Mouse (Mus musculus) liver, adult 2 months (tissue): Measurements from ENCODE around the gene Tln2. TPM values are rescaled to one million over a fixed set of nuclear protein-coding genes. Genes with fewer than 3 reads are reported as not detected.

Experiments used
- DNase-seq: peaks from one replicate; pipeline ENCODE4 v3.0.0-alpha.2; 2011; ENCODE audit warnings: low read depth, low spot score; ENCODE audit errors: extremely low read depth
- H3K27ac ChIP-seq: fragments of 200-500 bp; replicated peaks from 2 replicates; pipeline ENCODE4 v1.5.1; 2012; ENCODE audit warnings: low read depth, mild to moderate bottlenecking, control low read depth, inconsistent platforms, low read length; ENCODE audit not compliant: insufficient read depth
- H3K27me3 ChIP-seq: fragments of 200-500 bp; 2 replicates; pipeline ENCODE4 v1.6.1; 2012; ENCODE audit warnings: mild to moderate bottlenecking, moderate library complexity, low read length, inconsistent platforms; ENCODE audit not compliant: control insufficient read depth, insufficient read depth
- H3K36me3 ChIP-seq: fragments of 200-500 bp; 2 replicates; pipeline ENCODE4 v1.6.1; 2012; ENCODE audit warnings: low read length, inconsistent platforms; ENCODE audit not compliant: control insufficient read depth, insufficient read depth
- H3K4me1 ChIP-seq: fragments of 200-500 bp; 2 replicates; pipeline ENCODE4 v1.6.1; 2011; ENCODE audit warnings: low read length; ENCODE audit not compliant: control insufficient read depth, insufficient read depth
- H3K4me3 ChIP-seq: fragments of 200-500 bp; 2 replicates; pipeline ENCODE4 v1.5.1; 2011; ENCODE audit warnings: low read depth, mild to moderate bottlenecking, control low read depth, low read length, moderate library complexity; ENCODE audit not compliant: insufficient read depth
- H3K79me2 ChIP-seq: fragments of 200-500 bp; 2 replicates; pipeline ENCODE4 v1.6.1; 2012; ENCODE audit warnings: inconsistent platforms, mild to moderate bottlenecking, low read length, moderate library complexity; ENCODE audit not compliant: control insufficient read depth, insufficient read depth
- H3K9ac ChIP-seq: fragments of 200-500 bp; 2 replicates; pipeline ENCODE4 v1.6.1; 2012; ENCODE audit warnings: low read depth, mild to moderate bottlenecking, control low read depth, inconsistent platforms, low read length
- CTCF ChIP-seq: fragments of 200-500 bp; IDR thresholded peaks from 2 replicates; pipeline ENCODE4 v1.5.1; 2011; ENCODE audit warnings: low read depth, low read length, control low read depth
- POLR2A ChIP-seq: fragments of 200-500 bp; IDR thresholded peaks from 2 replicates; pipeline ENCODE4 v1.6.1; 2011; ENCODE audit warnings: low read length, control low read depth; ENCODE audit not compliant: insufficient read depth; ENCODE audit errors: extremely low read depth
- WGBS: fragments of 180-500 bp; shearing (Covaris S2); methylation state at CpG from one replicate; pipeline ENCODE4 v1.1.7; 2018; 5-methylcytosine and 5-hydroxymethylcytosine counted together
- polyA plus RNA-seq: library from polyadenylated mRNA; depleted of rRNA; stranded (reverse); fragments of >200 nt; gene quantifications from 2 replicates; pipeline ENCODE4 v1.2.3, GENCODE M21; 2012
- total RNA-seq: library from RNA; depleted of rRNA; stranded (reverse); fragments of >200 nt; gene quantifications from 2 replicates; pipeline ENCODE4 v1.2.3, GENCODE M21; 2014

Tln2 gene
- total and polyA plus RNA-seq, 2 experiments = 1.9 to 4.6 TPM

DNA sequence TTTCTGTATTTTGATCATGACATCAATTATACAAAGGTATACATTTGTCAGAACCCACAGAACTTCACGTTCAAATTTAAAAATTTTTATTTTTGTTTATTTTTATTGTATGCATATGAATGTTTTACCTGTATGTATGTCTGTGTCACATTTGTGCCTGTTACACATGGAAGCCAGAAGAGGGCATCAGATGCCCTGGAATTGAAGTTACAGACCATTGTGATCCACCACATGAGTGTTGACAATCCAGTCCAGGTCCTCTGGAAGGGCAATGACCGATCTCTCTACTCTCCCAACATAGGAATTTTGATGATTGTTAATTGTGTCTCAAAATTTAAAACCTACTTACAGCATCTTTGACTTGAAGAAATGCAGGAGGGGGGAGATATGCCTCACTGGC is 374.9 kb downstream of the Tln2 start:
- Histone ChIP-seq H3K36me3 (no peaks in the 10 kb centered on the region), H3K4me3 (no peak overlapping the region), H3K4me1 (no peaks in the 10 kb centered on the region), H3K9ac (no peak overlapping the region), H3K27me3 (no peaks in the 10 kb centered on the region), H3K27ac (no peak overlapping the region), H3K79me2 (no peaks in the 10 kb centered on the region)
- no peak for DNase-seq
- 0 out of 2 replicates have a peak, but pooled peaks have one; percentile 15 for TF ChIP-seq CTCF
- no peak for TF ChIP-seq POLR2A
- WGBS = 77% methylated on average over 2 of the region's 2 CpGs

DNA sequence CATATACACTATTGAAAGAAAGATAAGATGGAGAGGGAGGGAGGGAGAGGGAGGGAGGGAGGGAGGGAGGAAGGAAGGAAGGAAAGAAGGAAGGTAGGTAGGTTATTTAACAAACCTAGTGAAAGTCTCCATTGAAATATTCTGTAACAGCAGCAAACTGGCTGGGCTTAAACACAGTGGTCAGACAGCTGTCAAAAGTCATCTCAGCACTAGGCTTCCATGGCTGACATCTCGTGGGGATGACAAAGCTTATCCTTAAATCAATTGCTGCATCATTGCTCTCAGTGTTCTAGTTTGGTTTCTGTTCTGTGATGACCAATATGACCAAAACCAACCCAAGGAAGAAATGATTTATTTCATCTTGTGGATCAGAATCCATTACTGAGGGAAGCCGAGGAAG is 376.0 kb downstream of the Tln2 start:
- Histone ChIP-seq H3K27ac (no peak overlapping the region), H3K4me1 (no peaks in the 10 kb centered on the region), H3K9ac (no peak overlapping the region), H3K4me3 (no peak overlapping the region), H3K79me2 (no peaks in the 10 kb centered on the region), H3K36me3 (no peaks in the 10 kb centered on the region), H3K27me3 (no peaks in the 10 kb centered on the region)
- TF ChIP-seq CTCF = no peak
- TF ChIP-seq POLR2A = no peak
- 84% methylated on average over 2 of the region's 2 CpGs for WGBS
- DNase-seq = no peak

DNA sequence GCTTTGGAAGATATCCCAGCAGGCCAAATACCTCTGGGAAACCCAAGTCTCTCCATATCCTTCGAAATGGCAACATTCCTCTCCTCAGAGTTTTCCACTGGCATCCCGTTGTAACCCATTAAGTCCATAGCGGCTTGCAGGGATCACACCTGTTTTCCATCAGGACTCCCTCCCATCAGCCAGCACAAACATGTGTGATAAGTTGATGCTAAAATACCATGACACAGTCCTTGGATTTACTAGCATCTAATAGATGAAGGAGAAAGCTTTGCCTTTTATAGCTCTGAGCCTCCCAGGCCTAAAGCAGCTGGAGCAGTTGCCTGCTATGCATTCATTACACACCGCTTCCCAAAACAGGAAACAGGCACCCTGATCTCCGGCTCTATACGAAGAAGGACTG is 377.5 kb downstream of the Tln2 start:
- Histone ChIP-seq H3K27me3 (no peaks in the 10 kb centered on the region), H3K36me3 (no peaks in the 10 kb centered on the region), H3K9ac (no peak overlapping the region), H3K4me3 (no peak overlapping the region), H3K79me2 (no peaks in the 10 kb centered on the region), H3K4me1 (no peaks in the 10 kb centered on the region), H3K27ac (no peak overlapping the region)
- 79% methylated on average over 6 of the region's 6 CpGs for WGBS
- no peak for TF ChIP-seq CTCF
- TF ChIP-seq POLR2A = no peak
- DNase-seq = no peak

DNA sequence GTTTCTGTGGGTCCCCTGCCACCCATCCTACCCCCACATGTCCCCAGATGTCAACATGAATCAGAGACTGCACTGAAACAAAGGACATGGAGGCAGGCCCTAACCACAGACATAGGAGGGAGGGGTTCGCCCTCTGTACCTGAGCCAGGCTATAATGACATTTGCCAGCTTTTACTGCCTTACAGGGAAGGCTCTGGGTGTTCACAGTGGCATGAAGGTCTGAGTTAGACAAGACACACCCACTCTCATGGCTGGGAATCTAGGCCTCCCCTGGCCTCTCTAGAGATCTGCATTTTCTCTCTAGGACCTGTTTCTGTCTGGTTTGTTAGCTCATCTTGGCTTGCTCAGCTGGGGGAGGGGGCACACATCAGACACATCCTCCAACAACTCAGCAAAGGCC is 380.8 kb downstream of the Tln2 start:
- H3K79me2 ChIP-seq = no peaks in the 10 kb centered on the region
- WGBS = 94% methylated on average over 1 of the region's 1 CpGs
- TF ChIP-seq CTCF (no peak), POLR2A (no peak)
- H3K9ac ChIP-seq = no peak overlapping the region
- no peak overlapping the region for H3K27ac ChIP-seq
- H3K4me1 ChIP-seq = no peaks in the 10 kb centered on the region
- no peaks in the 10 kb centered on the region for H3K36me3 ChIP-seq
- H3K4me3 ChIP-seq = no peak overlapping the region
- DNase-seq = no peak
- no peaks in the 10 kb centered on the region for H3K27me3 ChIP-seq

DNA sequence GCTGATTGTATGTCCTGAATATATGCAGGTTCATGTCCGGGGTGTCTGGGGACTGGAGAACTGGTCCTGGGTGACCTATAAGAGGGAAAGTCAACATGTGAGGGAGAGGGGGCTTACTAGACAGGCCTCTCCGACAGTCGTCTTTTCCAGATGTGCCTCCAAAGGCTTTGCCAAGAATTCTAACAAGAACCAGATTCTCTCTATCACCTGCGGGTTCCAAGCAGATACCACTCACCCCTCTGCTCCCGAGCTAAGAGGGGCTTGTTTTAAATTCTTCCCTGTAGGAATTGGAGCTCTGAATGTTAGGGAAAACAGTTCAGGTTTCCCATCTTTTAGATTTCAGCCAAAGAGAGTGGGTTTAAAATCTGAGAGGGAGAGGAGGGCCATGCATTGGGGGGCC is 381.3 kb downstream of the Tln2 start:
- H3K27ac ChIP-seq = no peak overlapping the region
- no peak for DNase-seq
- H3K27me3 ChIP-seq = no peaks in the 10 kb centered on the region
- no peaks in the 10 kb centered on the region for H3K79me2 ChIP-seq
- H3K36me3 ChIP-seq = no peaks in the 10 kb centered on the region
- no peak overlapping the region for H3K4me3 ChIP-seq
- TF ChIP-seq CTCF = no peak
- TF ChIP-seq POLR2A = no peak
- H3K9ac ChIP-seq = no peak overlapping the region
- WGBS = 86% methylated on average over 5 of the region's 5 CpGs
- no peaks in the 10 kb centered on the region for H3K4me1 ChIP-seq

DNA sequence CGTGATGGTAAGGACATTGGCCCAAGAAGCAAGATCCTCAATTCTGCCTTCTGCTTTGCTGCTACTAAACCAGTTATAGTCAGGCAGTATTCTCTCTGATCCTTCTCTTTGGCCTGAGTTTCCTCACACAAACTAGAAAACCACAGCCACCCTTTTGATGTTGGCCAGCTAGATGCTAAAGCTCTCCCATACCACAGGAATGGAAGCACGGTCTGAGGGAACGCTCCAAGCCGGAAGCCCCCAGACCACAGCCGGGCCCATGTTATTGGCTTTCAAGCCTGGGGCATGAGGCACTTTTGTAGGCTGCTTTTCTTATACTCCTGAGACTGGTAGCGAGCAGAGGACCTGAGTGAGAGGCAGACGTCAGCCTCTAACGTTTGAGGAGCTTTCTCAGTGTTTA is 383.4 kb downstream of the Tln2 start:
- Histone ChIP-seq H3K9ac (no peak overlapping the region), H3K79me2 (no peaks in the 10 kb centered on the region), H3K27me3 (no peaks in the 10 kb centered on the region), H3K27ac (no peak overlapping the region), H3K4me3 (no peak overlapping the region), H3K36me3 (no peaks in the 10 kb centered on the region), H3K4me1 (no peaks in the 10 kb centered on the region)
- no peak for DNase-seq
- 86% methylated on average over 8 of the region's 8 CpGs for WGBS
- TF ChIP-seq CTCF = no peak
- TF ChIP-seq POLR2A = no peak
